Mouse (Mus musculus): ENCODE results near the gene Lhfp.

Lhfp gene

GRCm38 (mm10) chr3:53043206-53043780 lies 2.0 kb downstream of the Lhfp start:
- no peak for DNase-seq

GRCm38 (mm10) chr3:53044238-53044637 lies 2.9 kb downstream of the Lhfp start:
- DNase-seq: peak; percentile 37 to 41

- DNase-seq: no peak
These were observed 3.5 kb downstream of the Lhfp start for GRCm38 (mm10) chr3:53044682-53045299.

GRCm38 (mm10) chr3:53045697-53046096 lies 4.4 kb downstream of the Lhfp start:
- DNase-seq: no peak

DNA sequence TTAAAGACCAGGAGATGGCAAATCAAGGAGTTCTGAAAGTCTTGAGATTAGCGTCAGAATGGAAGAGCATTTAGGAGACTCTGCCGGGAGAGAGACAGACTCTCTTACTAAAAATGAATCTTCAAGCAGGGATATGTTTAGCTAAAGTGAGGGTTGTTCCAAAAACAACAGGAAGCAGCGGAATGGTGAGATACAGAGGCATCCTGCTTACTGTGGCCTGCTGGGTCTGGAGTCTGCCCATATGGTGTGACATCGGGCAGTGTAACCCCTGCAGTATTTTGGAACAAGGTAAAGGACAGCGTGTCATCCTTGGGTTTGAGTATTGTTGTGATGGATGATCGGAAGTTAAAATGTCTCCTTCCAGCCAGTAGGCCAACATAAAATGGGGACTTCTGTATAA lies 5.0 kb downstream of the Lhfp start:
- DNase-seq: no peak

DNA sequence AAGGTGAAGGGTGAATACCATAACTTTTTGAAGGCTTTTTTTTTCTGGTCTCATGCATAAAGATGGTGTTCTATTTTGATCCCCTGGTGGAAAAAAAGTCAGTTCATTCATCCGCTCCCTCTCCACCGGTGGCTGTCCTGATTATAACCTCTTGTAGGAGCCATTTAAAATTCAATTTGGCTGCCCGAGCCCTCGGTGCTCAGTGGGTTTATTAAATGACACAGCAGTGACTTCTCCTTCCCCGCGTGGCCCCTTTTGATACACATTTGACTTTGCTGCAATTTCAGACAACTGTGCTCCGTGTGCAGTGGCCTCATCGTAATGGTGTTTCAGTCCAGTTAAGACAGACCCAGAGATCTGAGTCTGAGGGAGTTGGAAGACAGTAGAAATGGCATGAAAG lies 11.1 kb downstream of the Lhfp start:
- no peak for DNase-seq

- no peak for DNase-seq
These were observed 15.1 kb downstream of the Lhfp start for GRCm38 (mm10) chr3:53056430-53056829.

- no peak for DNase-seq
These were observed 18.6 kb downstream of the Lhfp start for GRCm38 (mm10) chr3:53059959-53060358.

DNA sequence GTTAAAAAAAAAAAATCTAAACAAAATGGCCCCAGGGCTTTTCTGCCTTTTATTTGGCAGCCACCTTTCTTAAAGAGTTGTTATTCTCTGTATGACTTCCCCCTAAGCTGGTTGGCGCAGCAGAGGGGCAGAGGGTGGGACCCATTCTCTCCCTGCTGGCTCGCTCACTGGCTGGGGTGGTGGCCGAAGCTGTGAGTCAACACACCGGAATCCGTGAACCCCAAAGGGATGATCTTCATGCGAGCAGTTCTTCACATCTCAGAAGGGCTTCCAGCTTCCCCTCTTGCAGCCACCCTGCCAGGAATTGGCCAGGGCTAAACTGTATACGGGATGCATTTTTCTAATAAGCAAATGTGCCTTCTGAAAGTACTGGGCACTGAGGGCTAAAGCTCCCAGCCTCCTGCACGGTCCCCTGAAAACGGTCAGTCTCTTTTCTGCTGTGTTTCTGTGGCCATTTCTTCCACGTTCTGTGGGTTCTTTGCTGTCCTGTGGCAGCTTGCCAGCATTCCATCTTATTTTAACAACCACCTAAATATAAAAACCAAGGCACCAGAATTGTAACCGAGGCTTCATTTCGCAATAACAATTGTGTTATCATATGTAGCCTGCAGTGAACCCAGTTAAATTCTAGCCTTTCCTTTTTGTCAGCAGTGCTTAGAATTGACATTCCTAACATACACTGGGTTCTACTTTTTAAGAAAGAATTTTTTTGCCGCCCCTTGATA lies 22.3 kb downstream of the Lhfp start:
- DNase-seq: peak in 1 of 2 experiments; percentile 19

- DNase-seq: no peak
These were observed 24.2 kb downstream of the Lhfp start for GRCm38 (mm10) chr3:53065267-53066094.

DNA sequence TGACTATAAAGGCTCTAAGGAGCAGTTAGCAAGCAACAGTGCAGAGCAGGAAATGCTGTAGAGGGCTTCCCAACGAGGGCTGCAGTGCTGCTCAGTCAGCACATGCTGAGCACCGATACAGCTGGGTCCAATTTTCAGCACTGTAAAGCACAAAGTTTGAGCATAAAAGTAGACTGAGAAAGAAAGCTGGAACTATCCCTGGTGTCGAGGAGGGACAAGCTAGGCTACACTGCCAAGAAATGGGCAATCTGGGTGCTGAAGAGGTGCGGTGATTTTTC lies 24.7 kb downstream of the Lhfp start:
- DNase-seq: no peak

GRCm38 (mm10) chr3:53068399-53068798 lies 27.1 kb downstream of the Lhfp start:
- DNase-seq: no peak

DNA sequence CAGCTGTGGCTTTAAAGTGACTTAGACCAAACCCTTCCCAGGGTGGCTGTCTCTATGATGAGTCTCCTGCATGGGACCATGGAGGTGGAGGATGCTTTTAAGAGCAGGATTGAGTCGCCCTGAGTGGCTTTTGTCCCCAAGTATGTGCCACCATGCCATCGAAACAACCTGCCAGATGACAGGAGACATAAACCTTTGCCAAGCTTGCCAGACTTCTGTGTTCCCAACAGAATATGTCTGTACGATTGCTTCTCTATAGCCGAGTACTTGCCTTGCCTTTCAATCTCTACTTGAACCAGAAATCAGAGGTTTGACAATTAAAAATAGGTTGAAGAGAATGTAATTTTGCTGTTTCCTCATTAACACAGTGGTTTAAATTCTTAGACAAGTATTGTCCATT lies 32.9 kb downstream of the Lhfp start:
- DNase-seq: no peak

DNA sequence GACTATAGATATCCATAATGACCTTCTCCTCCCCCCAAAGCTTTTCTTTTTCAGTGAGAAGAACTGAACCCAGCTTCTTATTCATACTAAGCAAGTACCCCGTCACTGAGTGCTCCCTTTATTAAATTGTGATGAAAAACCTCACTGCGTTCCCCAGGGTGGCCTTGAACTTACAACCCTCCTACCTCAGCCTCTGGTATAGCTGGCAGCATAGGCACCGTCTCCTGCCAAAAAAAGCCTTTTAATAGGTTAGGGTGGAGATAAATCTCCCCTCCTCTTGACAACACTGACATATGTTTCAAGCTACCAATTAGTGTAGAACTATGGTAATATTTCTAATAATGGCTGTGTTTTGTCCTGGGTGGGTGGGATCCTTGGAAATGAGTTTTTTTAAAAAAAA lies 33.4 kb downstream of the Lhfp start:
- no peak for DNase-seq

- DNase-seq: no peak
These were observed 39.0 kb downstream of the Lhfp start for GRCm38 (mm10) chr3:53080286-53080685.

GRCm38 (mm10) chr3:53080710-53081109 lies 39.4 kb downstream of the Lhfp start:
- no peak for DNase-seq

GRCm38 (mm10) chr3:53083717-53084116 lies 42.4 kb downstream of the Lhfp start:
- no peak for DNase-seq

DNA sequence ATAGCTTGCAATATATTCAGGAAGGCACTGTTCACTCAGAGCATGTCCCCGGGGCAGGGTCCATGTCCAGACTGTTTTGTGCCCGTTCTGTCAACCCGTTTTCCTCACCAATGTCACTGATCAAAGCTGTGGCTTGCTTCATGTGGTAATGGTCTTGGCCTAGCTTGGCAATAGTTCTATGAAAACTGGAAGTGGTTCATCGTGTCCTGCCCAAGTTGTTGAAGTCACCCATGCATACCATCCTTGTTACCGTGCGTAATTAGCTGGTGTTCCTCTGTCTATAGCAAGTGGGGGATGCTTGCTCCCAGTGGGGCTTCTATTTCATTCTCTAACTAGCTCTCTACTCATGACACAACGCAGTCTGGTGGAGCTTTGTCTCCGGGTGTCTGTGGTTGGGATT lies 43.5 kb downstream of the Lhfp start:
- no peak for DNase-seq

DNA sequence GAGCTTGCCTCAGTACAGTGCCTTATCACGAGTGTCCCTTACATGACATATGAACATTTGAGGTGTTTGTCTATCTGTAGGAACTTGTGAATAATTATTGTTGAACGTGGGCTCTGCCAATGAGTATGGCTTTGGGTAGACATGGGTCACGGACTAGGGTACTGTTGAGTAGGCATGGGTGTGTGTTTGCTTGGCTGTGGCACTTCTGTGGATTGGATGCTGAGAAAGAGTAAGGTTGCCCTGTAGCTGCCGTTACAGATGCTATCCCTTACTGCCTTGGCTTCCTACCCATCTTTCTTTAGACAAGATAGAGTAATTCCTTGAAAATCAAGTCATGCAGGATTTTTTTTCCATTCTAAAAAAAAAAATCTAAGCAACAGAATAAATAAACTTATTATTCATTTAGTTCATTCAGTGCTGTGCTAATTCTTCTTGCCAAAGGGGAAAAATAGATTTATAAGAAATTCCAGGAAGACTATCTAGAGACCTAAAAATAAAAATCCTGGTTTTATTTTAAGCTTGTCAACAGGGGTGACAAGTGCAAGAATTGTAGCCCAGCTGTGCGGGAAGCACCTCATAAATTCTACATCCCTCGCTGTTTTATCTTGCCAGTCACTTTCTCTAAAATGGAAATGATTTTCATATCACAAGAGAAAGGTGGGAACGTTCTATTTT lies 45.3 kb downstream of the Lhfp start:
- no peak for DNase-seq

DNA sequence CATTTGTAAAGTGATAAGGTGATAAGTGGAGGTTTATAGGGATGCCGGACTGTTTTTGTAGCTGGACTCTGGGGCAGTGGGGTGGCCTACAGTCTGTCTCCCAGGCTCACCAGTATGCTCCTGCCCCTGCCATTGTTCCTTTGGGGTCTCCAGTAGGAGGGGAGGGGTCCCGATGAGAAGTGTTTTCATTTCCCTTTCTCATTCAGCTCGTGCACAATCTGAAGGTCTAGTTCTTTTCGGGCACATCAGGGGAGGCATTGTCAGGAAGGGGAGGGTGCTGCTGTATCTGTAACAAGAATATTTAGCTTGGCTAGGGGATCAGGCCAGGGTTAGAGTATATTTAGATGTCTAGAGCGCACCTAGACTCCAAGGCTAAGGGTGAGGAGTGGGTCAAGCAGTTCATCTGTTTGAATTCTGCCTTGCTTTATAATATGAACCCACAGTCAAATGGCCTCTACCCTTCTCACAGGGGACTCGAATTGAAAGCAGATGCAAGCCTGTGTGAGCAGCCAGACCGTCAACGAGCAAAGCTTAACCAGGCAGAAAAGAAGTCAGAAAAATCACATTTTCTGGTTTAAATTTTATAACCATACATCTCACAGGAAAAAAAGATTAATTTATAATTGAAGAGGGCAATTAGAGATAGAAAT lies 46.0 kb downstream of the Lhfp start:
- no peak for DNase-seq

DNA sequence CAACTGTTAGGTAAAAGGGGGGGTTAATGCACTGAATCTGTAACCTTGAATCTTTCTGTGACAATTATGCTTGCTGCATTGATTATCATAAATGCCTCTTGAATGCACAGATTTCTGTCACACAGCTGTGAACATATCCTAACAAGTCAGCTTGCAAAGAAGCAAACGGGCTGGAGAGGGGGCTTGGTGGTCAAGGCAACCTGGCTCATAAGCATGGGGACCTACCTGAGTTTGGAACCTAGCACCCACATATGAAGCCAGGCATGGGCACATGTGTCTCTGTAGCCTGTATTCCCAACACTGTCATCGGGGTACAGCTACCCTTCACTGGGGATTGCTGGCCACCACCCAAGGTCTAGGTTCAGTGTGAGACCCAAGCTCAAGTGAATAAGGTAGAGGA lies 48.6 kb downstream of the Lhfp start:
- no peak for DNase-seq

DNA sequence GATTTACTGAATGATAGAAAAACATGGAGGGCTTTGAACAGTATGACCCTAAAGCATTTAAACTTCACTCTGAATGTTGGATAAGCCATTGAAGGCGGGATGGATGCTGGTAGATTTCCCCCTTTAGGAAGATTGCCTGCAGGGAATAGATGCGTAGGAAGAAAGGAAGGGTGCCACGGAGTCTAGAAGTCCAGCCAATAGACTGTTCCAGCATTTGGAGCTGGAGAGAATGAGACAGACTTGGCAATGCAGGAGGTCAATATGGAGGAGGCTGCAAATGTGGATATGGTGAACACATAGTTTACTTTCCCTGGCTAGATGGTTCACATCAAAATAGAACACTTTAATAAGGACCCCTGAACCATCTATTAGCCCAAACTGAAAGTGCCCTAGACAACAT lies 58.9 kb downstream of the Lhfp start:
- DNase-seq: no peak

GRCm38 (mm10) chr3:53100803-53101202 lies 59.5 kb downstream of the Lhfp start:
- no peak for DNase-seq

All from kidney, postnatal 25 days (tissue).